Mouse (Mus musculus) G1E (cell line): ENCODE measurements at regions not wholly inside any gene's neighbourhood (a gene's known extent, or its start where the extent isn't known, plus 50 kb on each side); places are given as distances from the start of the nearest gene placed in this dataset.

Source experiments
- CTCF ChIP-seq: IDR thresholded peaks from 2 replicates; pipeline ENCODE4 v1.5.1; 2012; ENCODE audit warnings: low read depth, low read length, inconsistent platforms, mixed read lengths
- GATA1 ChIP-seq: IDR thresholded peaks from 2 replicates; pipeline ENCODE4 v1.6.1; 2012; ENCODE audit warnings: borderline replicate concordance, low read length, inconsistent platforms, mixed read lengths
- GATA2 ChIP-seq: IDR thresholded peaks from 2 replicates; pipeline ENCODE4 v1.6.1; 2012; ENCODE audit warnings: low read depth, low read length, inconsistent platforms, borderline replicate concordance
- POLR2AphosphoS5 ChIP-seq: IDR thresholded peaks from 2 replicates; pipeline ENCODE4 v1.6.1; 2012; ENCODE audit warnings: low read depth, low read length, inconsistent platforms; ENCODE audit not compliant: insufficient replicate concordance
- TAL1 ChIP-seq: conservative IDR thresholded peaks from 2 replicates; pipeline ENCODE4 v1.6.1; 2012; ENCODE audit warnings: low read depth, low read length, inconsistent platforms, mixed read lengths

DNA sequence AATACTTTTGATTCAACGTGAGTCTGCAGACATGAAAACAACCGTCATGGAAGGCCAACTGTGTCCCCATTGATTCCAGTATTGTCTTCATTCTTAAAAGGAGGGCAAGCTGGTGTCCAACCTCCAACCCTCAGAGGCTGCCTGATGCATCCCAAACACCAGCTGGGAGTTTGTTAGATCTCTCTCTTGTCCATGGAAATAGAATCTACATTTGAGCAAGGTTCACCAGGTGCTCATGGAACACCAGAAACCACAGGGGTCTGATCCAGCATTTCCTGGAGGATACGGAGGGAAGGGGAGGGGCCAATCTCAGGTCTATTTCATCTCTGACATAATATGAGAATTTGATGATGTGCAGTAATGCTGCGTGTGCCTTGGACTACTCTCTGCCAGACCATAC lies 512.3 kb upstream of the Tbx3 start:
- TF ChIP-seq CTCF (no peak), GATA1 (no peak), POLR2AphosphoS5 (no peak), TAL1 (no peak), GATA2 (no peak)
